Mouse (Mus musculus): ENCODE data around the gene Haspin.

GRCm38 (mm10) chr11:73168576-73168975 lies 30.5 kb upstream of the Haspin start:
- TF ChIP-seq CTCF (IDR thresholded peaks at IDR 0.05; ENCODE audit: borderline replicate concordance, insufficient read depth, low read length) = no peak
- no peak for TF ChIP-seq POLR2A (IDR thresholded peaks at IDR 0.05; ENCODE audit: low read depth, low read length)

Data from embryonic fibroblast, embryonic 13.5 days (primary cell).